ENCODE assay signal across 10 mouse cellular contexts in the genomic region with DNA sequence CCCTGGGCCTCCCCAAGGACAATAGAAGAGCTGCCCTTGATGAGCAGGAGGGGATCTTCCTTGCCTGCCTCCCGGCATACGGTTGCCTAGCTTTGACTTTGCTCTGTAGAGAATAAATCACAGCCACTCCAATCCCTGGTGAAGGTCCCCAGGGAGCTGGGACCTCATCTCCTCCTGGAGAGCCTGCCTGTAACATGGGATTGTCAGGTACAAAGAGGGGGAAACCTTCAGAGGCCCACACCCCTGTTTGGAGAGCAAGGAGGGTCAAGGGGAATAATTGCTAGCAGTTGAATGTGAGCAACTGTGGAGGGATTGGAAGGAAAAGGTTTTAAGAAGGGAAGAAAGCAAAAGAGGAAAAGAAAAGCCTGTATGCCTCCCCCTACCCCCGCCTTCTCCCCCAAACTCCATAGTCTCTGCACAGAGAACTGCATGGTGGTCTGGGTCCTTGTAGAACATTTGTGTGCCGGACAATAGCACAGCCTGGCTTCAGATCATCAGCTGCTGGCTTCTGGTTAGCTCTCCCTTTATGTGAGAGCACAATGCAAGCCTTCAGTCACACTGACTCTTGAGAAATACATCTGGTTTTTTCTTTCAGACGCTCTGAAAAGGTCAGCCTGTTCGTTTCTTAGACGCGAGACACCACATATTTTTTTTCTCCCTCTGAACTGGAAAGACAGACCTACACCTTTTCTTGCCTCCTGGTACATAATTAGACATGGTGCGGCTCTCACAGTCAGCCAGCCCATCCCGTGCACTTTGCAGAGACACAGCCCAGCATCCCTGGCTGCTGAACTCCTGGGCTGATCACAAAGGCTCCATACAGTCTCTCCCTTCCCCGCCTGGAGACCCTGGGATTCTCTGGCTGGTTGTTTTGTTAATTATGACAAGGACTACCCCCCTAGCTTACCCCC.
DNase-seq lines count a peak whose midpoint lies in the region; ATAC-seq and TF ChIP-seq lines count a peak whose summit lies in the region.
"Had no signal": no experiment of that assay in that cellular context is flagged by ENCODE, and none has a peak within 500 bp of the region (broad histone marks: within the 10 kb centered on the region; RNA-seq: fewer than 3 reads in every experiment).

No protein-coding gene starts in this region.

- peaks cover 15% of the 10 kb centered on the region for H3K4me1 ChIP-seq in E14TG2a.4 (replicated peaks; ENCODE audit: low read depth, low read length)
- peaks cover 19% of the 10 kb centered on the region for H3K4me1 ChIP-seq in forebrain, embryonic 16.5 days (replicated peaks; ENCODE audit: control insufficient read depth, insufficient read depth, low read length)
- peaks cover 18% of the 10 kb centered on the region for H3K4me1 ChIP-seq in midbrain, embryonic 11.5 days (ENCODE audit: control insufficient read depth, insufficient read depth, low read length)

- 0 out of 2 replicates have a peak overlapping the region, but pooled peaks have one; percentile 3 for H3K9ac ChIP-seq in forebrain, embryonic 16.5 days (replicated peaks; ENCODE audit: low read depth, low read length)
- peak overlapping the region; percentile 54 for H3K9ac ChIP-seq in midbrain, embryonic 11.5 days (ENCODE audit: low read length)

- H3K27me3 ChIP-seq in E14TG2a.4 (ENCODE audit: insufficient read depth, low read length): no peaks in the 10 kb centered on the region
- H3K27me3 ChIP-seq in forebrain, embryonic 16.5 days (replicated peaks; ENCODE audit: control insufficient read depth, insufficient read depth, low read length): no peaks in the 10 kb centered on the region
- H3K27me3 ChIP-seq in midbrain, embryonic 11.5 days (ENCODE audit: control insufficient read depth, insufficient read depth, low read length): no peaks in the 10 kb centered on the region

- DNase-seq in embryo, embryonic 10 days (ENCODE audit: low spot score): peak; percentile 80
- peak; percentile 96 for DNase-seq in midbrain, embryonic 11.5 days (ENCODE audit: low spot score, missing footprints)
- no peak for DNase-seq in B cell, adult 2 months
- no peak for DNase-seq in cerebellum, adult 11 months
- DNase-seq: heart, postnatal 10 days; thymus, postnatal 14 days had no signal

- TF ChIP-seq CTCF in E14TG2a.4 (conservative IDR thresholded peaks at IDR 0.05; ENCODE audit: low read length): no peak

- H3K36me3 ChIP-seq in E14TG2a.4 (ENCODE audit: insufficient read depth, low read length): no peaks in the 10 kb centered on the region
- no peaks in the 10 kb centered on the region for H3K36me3 ChIP-seq in forebrain, embryonic 16.5 days (ENCODE audit: control insufficient read depth, insufficient read depth)
- H3K36me3 ChIP-seq in midbrain, embryonic 11.5 days (ENCODE audit: control insufficient read depth, insufficient read depth, low read length): no peaks in the 10 kb centered on the region

- H3K4me2 ChIP-seq in forebrain, embryonic 16.5 days (ENCODE audit: low read length): peak overlapping the region; percentile 27; the same call in 1 of the 2 replicates
- peak overlapping the region; percentile 2; the same call in 1 of the 2 replicates for H3K4me2 ChIP-seq in midbrain, embryonic 11.5 days

- WGBS in forebrain, embryonic 16.5 days: 4% methylated on average over 11 of the region's 11 CpGs
- 6% methylated on average over 11 of the region's 11 CpGs for WGBS in midbrain, embryonic 11.5 days

- no peaks in the 10 kb centered on the region for H3K9me3 ChIP-seq in E14TG2a.4 (ENCODE audit: low read length)
- no peaks in the 10 kb centered on the region for H3K9me3 ChIP-seq in forebrain, embryonic 16.5 days (ENCODE audit: control insufficient read depth, low read length)
- H3K9me3 ChIP-seq in midbrain, embryonic 11.5 days (ENCODE audit: control insufficient read depth, low read length): no peaks in the 10 kb centered on the region

- ATAC-seq in forebrain, embryonic 16.5 days: peak; percentile 81
- ATAC-seq in midbrain, embryonic 11.5 days (ENCODE audit: low FRiP score): peak; percentile 94
- ATAC-seq in monocyte, adult 5-6 weeks (replicated peaks; ENCODE audit: insufficient number of reproducible peaks, low FRiP score, low TSS enrichment, poor library complexity, severe bottlenecking): no peak

- H3K4me3 ChIP-seq in E14TG2a.4 (replicated peaks; ENCODE audit: low read length): peak overlapping the region; percentile 48; the same call in 1 of the 2 replicates
- H3K4me3 ChIP-seq in forebrain, embryonic 16.5 days (replicated peaks; ENCODE audit: low read length): no peak overlapping the region
- no peak overlapping the region for H3K4me3 ChIP-seq in midbrain, embryonic 11.5 days (ENCODE audit: low read depth, low read length)

- peak overlapping the region; percentile 80 for H3K27ac ChIP-seq in forebrain, embryonic 16.5 days (ENCODE audit: low read length)
- H3K27ac ChIP-seq in midbrain, embryonic 11.5 days (ENCODE audit: low read depth, low read length): peak overlapping the region; percentile 82
- H3K27ac ChIP-seq: macrophage had no signal

Comparison
In these comparisons a context has a peak if more than half of its experiments do, and no peak if none do; other contexts are left out.
1. DNase-seq: peak in embryo, embryonic 10 days (single experiment) and midbrain, embryonic 11.5 days (single experiment); none in B cell, adult 2 months (0 of 2) and cerebellum, adult 11 months (single experiment).